Mouse (Mus musculus): ENCODE results near the gene Gm9970. TPM values are rescaled to one million over a fixed set of nuclear protein-coding genes. Genes with fewer than 3 reads are reported as not detected.

Gene Gm9970
- polyA plus RNA-seq, 1 experiment from 2014 or later, result 0.47 TPM

- 21% methylated on average over 13 of the region's 13 CpGs for WGBS
- Histone ChIP-seq H3K4me3 (ENCODE audit: low read depth, low read length) (peak overlapping the region; percentile 86), H3K9ac (ENCODE audit: low read length) (peak overlapping the region; percentile 93), H3K36me3 (ENCODE audit: control insufficient read depth, insufficient read depth, low read length) (peaks cover 83% of the 10 kb centered on the region), H3K9me3 (replicated peaks; ENCODE audit: control insufficient read depth, low read length) (0 out of 2 replicates have a peak, but pooled peaks cover 3% of the 10 kb centered on the region), H3K4me1 (ENCODE audit: control insufficient read depth, insufficient read depth, low read length) (peaks cover 15% of the 10 kb centered on the region), H3K27me3 (replicated peaks; ENCODE audit: control insufficient read depth, insufficient read depth, low read length) (no peaks in the 10 kb centered on the region), H3K27ac (ENCODE audit: low read depth, low read length) (peak overlapping the region; percentile 76; the same call in 1 of the 2 replicates), H3K4me2 (ENCODE audit: low read length) (peak overlapping the region; percentile 95)
- ATAC-seq (no peak), DNase-seq (ENCODE audit: low spot score) (peak; percentile 4)
Observed at GRCm38 (mm10) chr5:31201042-31201741, 39.8 kb downstream of the Gm9970 start.

GRCm38 (mm10) chr5:31200327-31200768 lies 40.7 kb downstream of the Gm9970 start:
- DNase-seq (ENCODE audit: low spot score) (no peak), ATAC-seq (no peak)
- Histone ChIP-seq H3K27me3 (replicated peaks; ENCODE audit: control insufficient read depth, insufficient read depth, low read length) (no peaks in the 10 kb centered on the region), H3K4me3 (ENCODE audit: low read depth, low read length) (0 out of 2 replicates have a peak overlapping the region, but pooled peaks have one; percentile 86), H3K4me2 (ENCODE audit: low read length) (no peak overlapping the region), H3K36me3 (ENCODE audit: control insufficient read depth, insufficient read depth, low read length) (peaks cover 83% of the 10 kb centered on the region), H3K4me1 (ENCODE audit: control insufficient read depth, insufficient read depth, low read length) (peaks cover 15% of the 10 kb centered on the region), H3K27ac (ENCODE audit: low read depth, low read length) (no peak overlapping the region), H3K9ac (ENCODE audit: low read length) (no peak overlapping the region), H3K9me3 (replicated peaks; ENCODE audit: control insufficient read depth, low read length) (0 out of 2 replicates have a peak, but pooled peaks cover 3% of the 10 kb centered on the region)
- WGBS, result 90% methylated on average over 27 of the region's 27 CpGs

- DNase-seq (ENCODE audit: low spot score) (no peak), ATAC-seq (no peak)
- H3K27me3 ChIP-seq (replicated peaks; ENCODE audit: control insufficient read depth, insufficient read depth, low read length), result no peaks in the 10 kb centered on the region
- no peak overlapping the region for H3K4me3 ChIP-seq (ENCODE audit: low read depth, low read length)
- 85% methylated on average over 9 of the region's 9 CpGs for WGBS
- H3K4me2 ChIP-seq (ENCODE audit: low read length), result no peak overlapping the region
- no peak overlapping the region for H3K27ac ChIP-seq (ENCODE audit: low read depth, low read length)
- H3K4me1 ChIP-seq (ENCODE audit: control insufficient read depth, insufficient read depth, low read length), result peaks cover 15% of the 10 kb centered on the region
- peaks cover 83% of the 10 kb centered on the region for H3K36me3 ChIP-seq (ENCODE audit: control insufficient read depth, insufficient read depth, low read length)
- 0 out of 2 replicates have a peak, but pooled peaks cover 3% of the 10 kb centered on the region for H3K9me3 ChIP-seq (replicated peaks; ENCODE audit: control insufficient read depth, low read length)
- no peak overlapping the region for H3K9ac ChIP-seq (ENCODE audit: low read length)
Observed at GRCm38 (mm10) chr5:31199893-31200292, 41.1 kb downstream of the Gm9970 start.

GRCm38 (mm10) chr5:31199321-31199892 lies 41.6 kb downstream of the Gm9970 start:
- Histone ChIP-seq H3K27me3 (replicated peaks; ENCODE audit: control insufficient read depth, insufficient read depth, low read length) (no peaks in the 10 kb centered on the region), H3K9me3 (replicated peaks; ENCODE audit: control insufficient read depth, low read length) (0 out of 2 replicates have a peak, but pooled peaks cover 3% of the 10 kb centered on the region), H3K27ac (ENCODE audit: low read depth, low read length) (no peak overlapping the region), H3K9ac (ENCODE audit: low read length) (no peak overlapping the region), H3K36me3 (ENCODE audit: control insufficient read depth, insufficient read depth, low read length) (peaks cover 83% of the 10 kb centered on the region), H3K4me2 (ENCODE audit: low read length) (no peak overlapping the region), H3K4me3 (ENCODE audit: low read depth, low read length) (no peak overlapping the region), H3K4me1 (ENCODE audit: control insufficient read depth, insufficient read depth, low read length) (peaks cover 15% of the 10 kb centered on the region)
- DNase-seq (ENCODE audit: low spot score), result no peak
- no peak for ATAC-seq
- WGBS, result 95% methylated on average over 19 of the region's 19 CpGs

GRCm38 (mm10) chr5:31198616-31199320 lies 42.3 kb downstream of the Gm9970 start:
- 0 out of 2 replicates have a peak, but pooled peaks cover 3% of the 10 kb centered on the region for H3K9me3 ChIP-seq (replicated peaks; ENCODE audit: control insufficient read depth, low read length)
- 75% methylated on average over 5 of the region's 5 CpGs for WGBS
- no peak overlapping the region for H3K27ac ChIP-seq (ENCODE audit: low read depth, low read length)
- DNase-seq (ENCODE audit: low spot score), result no peak
- H3K4me2 ChIP-seq (ENCODE audit: low read length), result no peak overlapping the region
- H3K36me3 ChIP-seq (ENCODE audit: control insufficient read depth, insufficient read depth, low read length), result peaks cover 77% of the 10 kb centered on the region
- no peak for ATAC-seq
- H3K4me1 ChIP-seq (ENCODE audit: control insufficient read depth, insufficient read depth, low read length), result peaks cover 19% of the 10 kb centered on the region
- H3K4me3 ChIP-seq (ENCODE audit: low read depth, low read length), result no peak overlapping the region
- no peak overlapping the region for H3K9ac ChIP-seq (ENCODE audit: low read length)
- no peaks in the 10 kb centered on the region for H3K27me3 ChIP-seq (replicated peaks; ENCODE audit: control insufficient read depth, insufficient read depth, low read length)

GRCm38 (mm10) chr5:31198170-31198569 lies 42.9 kb downstream of the Gm9970 start:
- Histone ChIP-seq H3K9me3 (replicated peaks; ENCODE audit: control insufficient read depth, low read length) (0 out of 2 replicates have a peak, but pooled peaks cover 3% of the 10 kb centered on the region), H3K4me2 (ENCODE audit: low read length) (no peak overlapping the region), H3K4me1 (ENCODE audit: control insufficient read depth, insufficient read depth, low read length) (peaks cover 19% of the 10 kb centered on the region), H3K9ac (ENCODE audit: low read length) (no peak overlapping the region), H3K4me3 (ENCODE audit: low read depth, low read length) (no peak overlapping the region), H3K36me3 (ENCODE audit: control insufficient read depth, insufficient read depth, low read length) (peaks cover 71% of the 10 kb centered on the region), H3K27ac (ENCODE audit: low read depth, low read length) (no peak overlapping the region), H3K27me3 (replicated peaks; ENCODE audit: control insufficient read depth, insufficient read depth, low read length) (no peaks in the 10 kb centered on the region)
- DNase-seq (ENCODE audit: low spot score) (no peak), ATAC-seq (no peak)
- WGBS, result 81% methylated on average over 9 of the region's 9 CpGs

GRCm38 (mm10) chr5:31197072-31197471 lies 44.0 kb downstream of the Gm9970 start:
- H3K4me2 ChIP-seq (ENCODE audit: low read length), result no peak overlapping the region
- 90% methylated on average over 12 of the region's 12 CpGs for WGBS
- H3K9ac ChIP-seq (ENCODE audit: low read length), result no peak overlapping the region
- no peak for DNase-seq (ENCODE audit: low spot score)
- H3K27me3 ChIP-seq (replicated peaks; ENCODE audit: control insufficient read depth, insufficient read depth, low read length), result no peaks in the 10 kb centered on the region
- peaks cover 64% of the 10 kb centered on the region for H3K36me3 ChIP-seq (ENCODE audit: control insufficient read depth, insufficient read depth, low read length)
- peaks cover 17% of the 10 kb centered on the region for H3K4me1 ChIP-seq (ENCODE audit: control insufficient read depth, insufficient read depth, low read length)
- no peak overlapping the region for H3K27ac ChIP-seq (ENCODE audit: low read depth, low read length)
- no peak for ATAC-seq
- H3K4me3 ChIP-seq (ENCODE audit: low read depth, low read length), result no peak overlapping the region
- H3K9me3 ChIP-seq (replicated peaks; ENCODE audit: control insufficient read depth, low read length), result 0 out of 2 replicates have a peak, but pooled peaks cover 3% of the 10 kb centered on the region

GRCm38 (mm10) chr5:31196207-31196606 lies 44.8 kb downstream of the Gm9970 start:
- ATAC-seq (no peak), DNase-seq (ENCODE audit: low spot score) (no peak)
- H3K27ac ChIP-seq (ENCODE audit: low read depth, low read length), result no peak overlapping the region
- H3K4me3 ChIP-seq (ENCODE audit: low read depth, low read length), result no peak overlapping the region
- H3K36me3 ChIP-seq (ENCODE audit: control insufficient read depth, insufficient read depth, low read length), result peaks cover 65% of the 10 kb centered on the region
- H3K27me3 ChIP-seq (replicated peaks; ENCODE audit: control insufficient read depth, insufficient read depth, low read length), result no peaks in the 10 kb centered on the region
- 91% methylated on average over 10 of the region's 10 CpGs for WGBS
- H3K9ac ChIP-seq (ENCODE audit: low read length), result no peak overlapping the region
- peaks cover 18% of the 10 kb centered on the region for H3K4me1 ChIP-seq (ENCODE audit: control insufficient read depth, insufficient read depth, low read length)
- H3K9me3 ChIP-seq (replicated peaks; ENCODE audit: control insufficient read depth, low read length), result 0 out of 2 replicates have a peak, but pooled peaks cover 3% of the 10 kb centered on the region
- no peak overlapping the region for H3K4me2 ChIP-seq (ENCODE audit: low read length)
